Mouse (Mus musculus) G1E (cell line): Measurements from ENCODE around the gene Gm10972. TPM values are rescaled to one million over a fixed set of nuclear protein-coding genes. Genes with fewer than 3 reads are reported as not detected.
"Not testable (repeated sequence)": the region's sequence is repeated elsewhere in the genome, so short reads cannot be mapped to it uniquely, and the experiment has no call there.

Experiments used
- ATAC-seq: 2 replicates; pipeline ENCODE4 v1.8.0; 2016; ENCODE audit warnings: mild to moderate bottlenecking; ENCODE audit not compliant: insufficient number of reproducible peaks, poor library complexity, low FRiP score, severe bottlenecking; ENCODE audit errors: extremely low read depth
- DNase-seq: peaks from one replicate; pipeline ENCODE4 v3.0.0; 2012; ENCODE audit warnings: low spot score
- H3K27me3 ChIP-seq: 2 replicates; pipeline ENCODE4 v1.6.1; 2012; ENCODE audit warnings: mild to moderate bottlenecking, low read length, inconsistent platforms; ENCODE audit not compliant: insufficient read depth
- H3K36me3 ChIP-seq: replicated peaks from 2 replicates; pipeline ENCODE3; 2012; ENCODE audit warnings: mild to moderate bottlenecking, inconsistent platforms
- H3K4me1 ChIP-seq: 2 replicates; pipeline ENCODE4 v1.6.1; 2012; ENCODE audit warnings: low read depth, low read length, inconsistent platforms, mixed read lengths; ENCODE audit not compliant: insufficient read depth
- H3K4me3 ChIP-seq: 2 replicates; pipeline ENCODE4 v1.5.1; 2012; ENCODE audit warnings: low read depth, mild to moderate bottlenecking, inconsistent platforms, low read length, moderate library complexity, mixed read lengths
- H3K9me3 ChIP-seq: replicated peaks from 2 replicates; pipeline ENCODE4 v1.6.1; 2012; ENCODE audit warnings: inconsistent platforms
- CTCF ChIP-seq: IDR thresholded peaks from 2 replicates; pipeline ENCODE4 v1.5.1; 2012; ENCODE audit warnings: low read depth, low read length, inconsistent platforms, mixed read lengths
- GATA1 ChIP-seq: IDR thresholded peaks from 2 replicates; pipeline ENCODE4 v1.6.1; 2012; ENCODE audit warnings: borderline replicate concordance, low read length, inconsistent platforms, mixed read lengths
- GATA2 ChIP-seq: IDR thresholded peaks from 2 replicates; pipeline ENCODE4 v1.6.1; 2012; ENCODE audit warnings: low read depth, low read length, inconsistent platforms, borderline replicate concordance
- POLR2AphosphoS5 ChIP-seq: IDR thresholded peaks from 2 replicates; pipeline ENCODE4 v1.6.1; 2012; ENCODE audit warnings: low read depth, low read length, inconsistent platforms; ENCODE audit not compliant: insufficient replicate concordance
- TAL1 ChIP-seq: conservative IDR thresholded peaks from 2 replicates; pipeline ENCODE4 v1.6.1; 2012; ENCODE audit warnings: low read depth, low read length, inconsistent platforms, mixed read lengths
- polyA plus RNA-seq: library from polyadenylated mRNA; stranded (reverse); fragments of >175 nt; gene quantifications from 2 replicates; pipeline ENCODE4 v1.2.3, GENCODE M21; 2012
- total RNA-seq, 2 experiments: library from RNA; stranded (forward) in 1 of 2; stranded (reverse) in 1 of 2; fragments of 200-1000 nt in 1 of 2; fragments of >200 nt in 1 of 2; fragmentation: Nextera tagmentation in 1 of 2; gene quantifications; 2 replicates each; pipeline ENCODE4 v1.2.3; 2014 to 2017

The Gm10972 gene
- total and polyA plus RNA-seq, 3 experiments, result not detected

DNA sequence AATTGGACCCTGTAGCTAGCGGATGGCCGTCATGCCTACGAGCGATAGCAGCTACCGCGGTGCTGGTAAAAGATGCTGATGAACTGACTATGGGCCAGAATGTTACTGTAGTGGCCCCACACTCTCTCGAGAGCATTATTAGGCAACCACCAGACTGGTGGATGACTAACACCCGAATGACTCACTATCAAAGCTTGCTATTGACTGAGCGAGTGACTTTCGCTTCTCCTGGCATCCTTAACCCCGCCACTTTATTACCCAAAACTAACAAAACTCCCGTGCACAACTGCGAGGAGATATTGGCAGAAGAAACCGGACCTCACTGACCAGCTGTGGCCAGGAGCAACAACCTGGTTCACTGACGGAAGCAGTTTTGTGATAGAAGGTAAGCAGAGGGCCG lies 37.9 kb downstream of the Gm10972 start:
- H3K9me3 ChIP-seq, result no peaks in the 10 kb centered on the region
- no peak overlapping the region for H3K4me3 ChIP-seq
- H3K4me1 ChIP-seq, result peaks cover 40% of the 10 kb centered on the region
- ATAC-seq (no peak), DNase-seq (no peak)
- TF ChIP-seq POLR2AphosphoS5 (no peak), GATA2 (no peak), TAL1 (no peak), GATA1 (no peak), CTCF (no peak)
- H3K36me3 ChIP-seq, result no peaks in the 10 kb centered on the region
- peaks cover 43% of the 10 kb centered on the region for H3K27me3 ChIP-seq

DNA sequence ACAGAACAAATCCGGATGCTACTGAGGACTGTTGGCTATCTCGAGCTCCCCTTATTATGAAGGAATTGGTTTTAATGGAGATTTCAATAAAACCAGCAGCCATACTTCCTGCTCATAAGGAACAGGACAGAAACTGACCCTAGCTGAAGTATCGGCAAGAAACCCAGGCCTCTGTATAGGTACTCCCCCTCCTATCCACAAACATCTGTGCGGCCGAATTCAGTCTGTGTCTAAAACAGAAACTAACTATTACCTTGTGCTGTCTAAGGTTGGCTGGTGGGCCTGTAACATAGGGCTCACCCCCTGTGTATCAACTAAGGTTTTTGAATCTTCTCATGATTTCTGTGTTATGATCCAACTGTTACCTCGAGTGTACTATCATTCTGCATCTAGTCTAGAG lies 40.7 kb downstream of the Gm10972 start:
- DNase-seq (no peak), ATAC-seq (no peak)
- peaks cover 33% of the 10 kb centered on the region for H3K27me3 ChIP-seq
- no peaks in the 10 kb centered on the region for H3K9me3 ChIP-seq
- no peaks in the 10 kb centered on the region for H3K36me3 ChIP-seq
- peaks cover 48% of the 10 kb centered on the region for H3K4me1 ChIP-seq
- TF ChIP-seq TAL1 (no peak), GATA1 (no peak), GATA2 (no peak), CTCF (no peak), POLR2AphosphoS5 (no peak)
- no peak overlapping the region for H3K4me3 ChIP-seq

DNA sequence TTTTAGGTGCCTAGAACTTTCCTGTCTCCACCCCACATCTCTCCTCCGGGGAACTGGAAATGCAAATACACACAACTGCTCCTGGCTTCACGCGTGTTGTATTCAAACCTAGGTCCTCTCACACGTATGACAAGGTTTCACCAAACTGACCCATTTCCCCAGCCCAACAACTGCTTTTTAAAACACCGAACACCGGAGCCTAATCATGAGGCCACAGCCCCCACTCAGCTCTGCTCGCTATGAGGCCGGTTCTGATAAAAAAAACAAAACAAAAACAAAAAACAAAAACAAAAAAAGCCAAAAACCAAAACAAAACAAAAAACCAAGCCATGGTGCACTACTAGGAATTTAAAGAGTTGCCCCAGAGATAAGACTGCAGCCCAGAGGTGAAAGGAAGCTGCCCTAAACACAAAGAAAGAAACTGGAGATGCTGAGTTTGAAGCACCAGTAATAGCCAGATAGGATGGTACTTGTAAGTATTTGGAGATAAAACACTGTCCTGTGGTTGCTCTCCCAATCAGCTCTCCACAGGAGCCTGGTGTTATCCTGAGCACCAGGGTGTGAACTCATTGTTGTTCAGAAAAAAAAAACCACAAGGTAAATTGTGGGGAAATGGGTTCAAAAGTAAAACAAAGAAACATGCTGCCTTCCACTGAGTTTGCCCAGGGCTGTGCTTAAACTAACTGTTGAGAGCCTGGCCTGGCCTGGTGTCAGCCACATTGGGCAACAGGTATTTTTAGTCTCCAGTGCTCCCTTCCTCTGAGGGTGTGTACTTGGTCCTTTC lies 43.3 kb downstream of the Gm10972 start:
- peak; percentile 65 for TF ChIP-seq TAL1
- not testable (repeated sequence) for H3K36me3 ChIP-seq, DNase-seq, H3K9me3 ChIP-seq
- H3K4me3 ChIP-seq, result peak overlapping the region; percentile 17; the same call in 1 of the 2 replicates
- peaks cover 18% of the 10 kb centered on the region for H3K27me3 ChIP-seq
- ATAC-seq, result peak; percentile 96
- peaks cover 50% of the 10 kb centered on the region for H3K4me1 ChIP-seq

DNA sequence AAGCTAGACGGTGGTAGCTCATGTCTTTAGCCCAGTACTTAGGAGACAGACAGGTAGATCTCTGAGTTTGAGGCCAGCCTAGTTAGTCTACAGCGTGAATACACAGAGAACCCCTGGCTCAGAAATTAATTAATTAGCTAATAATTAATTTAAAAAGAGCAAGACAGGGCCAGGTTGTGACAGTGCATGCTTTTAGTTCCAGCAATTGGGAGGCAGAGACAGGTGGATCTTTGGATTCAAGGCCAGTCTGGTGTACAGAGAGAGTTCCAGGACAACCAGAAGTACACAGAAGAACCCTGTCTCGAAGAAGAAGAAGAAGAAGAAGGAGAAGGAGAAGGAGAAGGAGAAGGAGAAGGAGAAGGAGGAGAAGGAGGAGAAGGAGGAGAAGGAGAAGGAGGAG lies 45.8 kb downstream of the Gm10972 start:
- not testable (repeated sequence) for H3K36me3 ChIP-seq, ATAC-seq, H3K4me3 ChIP-seq, H3K9me3 ChIP-seq, DNase-seq
- peaks cover 49% of the 10 kb centered on the region for H3K4me1 ChIP-seq
- peaks cover 19% of the 10 kb centered on the region for H3K27me3 ChIP-seq

- H3K9me3 ChIP-seq, DNase-seq, H3K36me3 ChIP-seq, ATAC-seq, H3K4me3 ChIP-seq: not testable (repeated sequence)
- Histone ChIP-seq H3K27me3 (peaks cover 20% of the 10 kb centered on the region), H3K4me1 (peaks cover 47% of the 10 kb centered on the region)
These were observed 46.3 kb downstream of the Gm10972 start for GRCm38 (mm10) chr3:94689195-94689594.

- H3K36me3 ChIP-seq, DNase-seq, ATAC-seq, H3K4me3 ChIP-seq, H3K9me3 ChIP-seq: not testable (repeated sequence)
- Histone ChIP-seq H3K4me1 (peaks cover 46% of the 10 kb centered on the region), H3K27me3 (peaks cover 26% of the 10 kb centered on the region)
These were observed 47.2 kb downstream of the Gm10972 start for GRCm38 (mm10) chr3:94690162-94690561.

- no peaks in the 10 kb centered on the region for H3K9me3 ChIP-seq
- H3K27me3 ChIP-seq, result peaks cover 26% of the 10 kb centered on the region
- no peak for TF ChIP-seq GATA1
- TF ChIP-seq TAL1, result no peak
- no peak for TF ChIP-seq CTCF
- TF ChIP-seq GATA2, result no peak
- TF ChIP-seq POLR2AphosphoS5, result no peak
- no peak for ATAC-seq
- H3K36me3 ChIP-seq, result no peaks in the 10 kb centered on the region
- no peak for DNase-seq
- H3K4me1 ChIP-seq, result peaks cover 43% of the 10 kb centered on the region
- H3K4me3 ChIP-seq, result no peak overlapping the region
These were observed 47.8 kb downstream of the Gm10972 start for GRCm38 (mm10) chr3:94690616-94691247.

GRCm38 (mm10) chr3:94691694-94692093 lies 48.8 kb downstream of the Gm10972 start:
- not testable (repeated sequence) for ATAC-seq

More at GRCm38 (mm10) chr3:94691694-94692093, 48.8 kb downstream of the Gm10972 start:
- DNase-seq, H3K36me3 ChIP-seq, H3K9me3 ChIP-seq, H3K4me3 ChIP-seq: not testable (repeated sequence)
- Histone ChIP-seq H3K27me3 (peaks cover 29% of the 10 kb centered on the region), H3K4me1 (peaks cover 46% of the 10 kb centered on the region)
